Mouse (Mus musculus) CD8-positive naive resting alpha-beta T cell, adult 2 months (primary cell): Measurements from ENCODE around the gene Bcl2l10.

Source experiments
- DNase-seq, 2 experiments: peaks; one replicate each; pipeline ENCODE4 v3.0.0; 2022; ENCODE audit warnings: low read depth in 2 of 2, low spot score in 2 of 2

Bcl2l10 gene

DNA sequence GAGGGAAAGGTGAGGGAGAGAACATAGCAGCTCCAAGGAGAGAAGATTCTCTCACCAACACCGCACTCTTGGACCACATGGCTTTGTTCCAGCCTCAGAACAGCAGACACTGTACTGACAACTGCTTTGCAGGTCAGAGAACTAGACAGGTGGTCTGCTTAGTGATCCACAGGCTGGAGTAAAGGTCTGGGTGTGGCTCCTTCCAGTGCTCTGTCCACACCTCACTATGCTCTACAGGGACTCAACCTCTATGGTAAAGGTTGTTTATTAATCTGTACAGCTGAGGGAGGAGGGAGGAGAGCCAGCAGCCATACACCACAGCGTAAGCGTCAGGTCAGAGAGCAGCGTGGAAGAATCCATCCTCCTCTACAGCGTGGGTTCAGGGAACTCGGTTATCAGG, 48.4 kb downstream of the Bcl2l10 start:
- DNase-seq: no peak

DNA sequence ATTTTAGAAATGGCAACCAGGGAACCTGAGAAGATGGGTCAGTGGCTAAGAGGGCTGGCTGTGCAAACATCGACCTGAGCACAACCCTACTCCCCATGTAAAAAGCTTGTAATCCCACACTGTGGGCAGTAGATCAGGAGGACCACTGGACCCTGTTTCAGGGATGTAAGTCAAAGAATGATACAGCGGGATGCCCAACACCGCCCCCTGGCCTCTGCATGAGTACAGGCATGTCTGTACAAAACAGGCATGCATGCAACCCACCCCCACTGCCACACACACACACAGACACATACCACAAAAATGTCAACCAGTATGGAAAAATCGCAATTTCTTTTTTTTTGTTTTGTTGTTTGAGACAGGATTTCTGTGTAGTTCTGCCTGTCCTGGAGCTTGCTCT, 51.5 kb downstream of the Bcl2l10 start:
- DNase-seq: no peak

DNA sequence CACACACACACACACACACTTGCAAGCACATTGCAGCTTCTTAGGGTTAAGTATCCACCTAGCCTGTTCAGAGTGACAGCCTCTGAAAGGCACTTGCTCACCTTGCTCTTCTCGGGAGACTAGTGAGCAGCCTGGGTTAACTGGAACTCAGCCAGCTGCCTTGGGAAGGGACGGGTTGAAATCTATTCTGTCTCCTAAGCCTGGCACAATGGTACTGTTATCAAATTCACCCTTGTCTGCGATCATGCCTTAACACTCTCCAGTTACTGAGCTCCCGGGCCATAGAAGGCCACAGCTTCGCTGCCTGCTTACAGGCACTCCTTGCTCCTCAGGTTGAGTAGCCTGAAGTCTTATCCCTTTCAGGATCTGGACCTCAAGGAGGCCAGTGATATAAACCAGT, 53.1 kb downstream of the Bcl2l10 start:
- no peak for DNase-seq
